Mouse (Mus musculus) spleen, adult 2 months (tissue): Measurements from ENCODE around the gene Ntrk3.

Experiments
- CTCF ChIP-seq: fragments of 200-500 bp; IDR thresholded peaks from 2 replicates; pipeline ENCODE4 v1.5.1; 2011; ENCODE audit warnings: mild to moderate bottlenecking, inconsistent platforms; ENCODE audit not compliant: insufficient read depth, insufficient read length, insufficient replicate concordance; ENCODE audit errors: extremely low read depth
- POLR2A ChIP-seq: fragments of 200-500 bp; IDR thresholded peaks from 2 replicates; pipeline ENCODE4 v1.6.1; 2011; ENCODE audit warnings: low read depth, low read length, inconsistent platforms

DNA sequence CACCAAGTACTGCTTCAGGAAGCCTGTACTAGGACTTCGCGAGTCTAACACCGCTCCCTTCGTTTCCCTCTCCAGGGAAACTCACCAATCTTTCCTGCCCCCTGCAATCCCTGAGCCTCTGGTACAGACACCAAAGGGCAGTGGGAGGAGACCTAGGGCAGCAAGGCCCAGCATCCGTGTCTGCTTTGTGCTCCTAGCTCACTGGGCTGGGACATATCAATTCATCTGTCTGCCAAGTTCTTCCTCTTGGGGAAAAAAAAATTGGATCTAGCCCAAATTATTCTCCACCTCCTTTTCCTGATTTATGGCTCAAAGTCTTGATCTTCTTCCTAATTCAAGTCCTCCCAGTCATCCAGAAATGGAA, 168.6 kb downstream of the Ntrk3 start:
- no peak for TF ChIP-seq POLR2A
- no peak for TF ChIP-seq CTCF
